Mouse (Mus musculus) olfactory bulb, adult 2 months (tissue): ENCODE results near the gene Arhgap45.

Experiments used
- CTCF ChIP-seq: fragments of 200-500 bp; IDR thresholded peaks from 2 replicates; pipeline ENCODE4 v1.5.1; 2012; ENCODE audit warnings: low read depth, mild to moderate bottlenecking, low read length, moderate library complexity; ENCODE audit not compliant: insufficient read depth
- POLR2A ChIP-seq: fragments of 200-500 bp; IDR thresholded peaks from 2 replicates; pipeline ENCODE4 v1.6.1; 2012; ENCODE audit warnings: mild to moderate bottlenecking, low read depth, low read length, moderate library complexity; ENCODE audit not compliant: insufficient read depth

DNA sequence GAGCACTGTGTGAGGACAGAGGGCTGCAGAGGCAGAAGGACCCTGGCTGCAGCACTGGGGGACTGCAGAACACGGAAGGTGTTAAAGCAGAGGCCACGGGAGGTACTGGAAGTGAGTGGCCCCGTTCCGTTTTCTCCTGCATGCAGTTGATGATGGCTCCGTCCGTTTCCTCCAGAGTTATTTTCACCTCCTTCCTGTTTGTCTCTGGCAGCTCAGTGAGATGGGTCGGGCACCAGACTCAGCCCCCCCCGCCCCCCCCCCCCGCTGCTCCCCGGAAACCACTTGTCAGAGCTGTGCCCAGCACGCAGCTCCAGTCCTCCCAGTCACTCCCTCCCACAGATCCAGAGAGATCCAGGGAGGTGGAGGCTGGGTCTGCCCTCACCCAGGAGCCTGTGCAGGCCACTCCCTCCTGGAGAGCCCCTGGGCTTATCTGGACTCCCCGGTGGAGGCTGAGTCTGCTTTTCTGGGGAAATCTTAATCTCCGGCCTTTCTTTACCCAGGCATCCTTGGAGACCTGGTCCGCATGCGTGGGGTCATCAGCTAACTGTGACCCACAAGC, 2.4 kb downstream of the Arhgap45 start:
- no peak for TF ChIP-seq POLR2A
- TF ChIP-seq CTCF = no peak
